In the genomic region with DNA sequence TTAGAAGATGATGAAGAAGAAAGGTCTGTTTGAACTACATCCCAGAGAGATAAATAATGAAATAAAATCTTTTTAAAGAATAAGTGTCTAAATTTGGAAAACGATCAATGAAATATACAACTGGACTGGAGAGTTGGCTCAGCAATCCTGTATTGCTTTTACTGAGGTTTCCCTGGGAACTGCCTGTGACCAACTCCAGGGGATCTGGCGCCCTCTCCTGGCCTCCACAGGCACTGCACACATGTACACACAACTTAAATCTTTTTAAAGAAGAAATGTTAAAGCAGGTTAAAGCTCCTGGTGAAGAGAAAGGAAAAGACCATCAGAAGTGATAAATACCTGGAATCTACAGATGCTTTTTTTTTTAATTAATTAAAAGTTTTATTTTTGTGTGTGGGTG, we compare ENCODE assay signal across 8 mouse cellular contexts. TPM values are rescaled to one million over a fixed set of nuclear protein-coding genes. Genes with fewer than 3 reads are reported as not detected.
DNase-seq lines count a peak whose midpoint lies in the region; TF ChIP-seq lines count a peak whose summit lies in the region.

No protein-coding gene starts in this region.

- peak; percentile 99 for TF ChIP-seq CTCF in layer of hippocampus, adult 2 months (conservative IDR thresholded peaks at IDR 0.05)

- H3K27ac ChIP-seq in layer of hippocampus, adult 2 months: no peak overlapping the region

- DNase-seq in B cell, adult 2 months: peak; percentile 89 to 91
- peak; percentile 81 for DNase-seq in ES-CJ7 (ENCODE audit: low read depth, low spot score)
- DNase-seq in cerebellum, adult 11-12 months: peak; percentile 62
- DNase-seq in frontal cortex, postnatal 25 days (ENCODE audit: low spot score in 2 of 2): peak; percentile 81 to 83
- peak; percentile 68 to 86 for DNase-seq in layer of hippocampus, adult 2 months (ENCODE audit: low spot score in 2 of 2)
- DNase-seq in lung, postnatal 25 days (ENCODE audit: low spot score): peak; percentile 82
- peak; percentile 66 for DNase-seq in skeletal muscle tissue, adult 2 months (ENCODE audit: low read depth, low spot score)
- DNase-seq in yolk sac, embryonic 10.5 days (ENCODE audit: low spot score): no peak

- H3K4me3 ChIP-seq in layer of hippocampus, adult 2 months: no peak overlapping the region

RNA-seq across cellular contexts. Expression of a gene that starts 10.2 kb away (rescaled TPM):
- total RNA-seq in layer of hippocampus, adult 2 months (2021): 100 to 1,000 TPM; 298 to 301 TPM
